Mouse (Mus musculus) layer of hippocampus, adult 9-10 months (tissue): ENCODE measurements around the gene Zfp697.
A peak's percentile ranks its signal among the peaks of the same experiment; 100 is the strongest.
"Not testable (repeated sequence)": the region's sequence is repeated elsewhere in the genome, so short reads cannot be mapped to it uniquely, and the experiment has no call there.

Experiments
- DNase-seq: peaks from one replicate; pipeline ENCODE4 v3.0.0; 2022; ENCODE audit warnings: low spot score

Gene Zfp697

DNA sequence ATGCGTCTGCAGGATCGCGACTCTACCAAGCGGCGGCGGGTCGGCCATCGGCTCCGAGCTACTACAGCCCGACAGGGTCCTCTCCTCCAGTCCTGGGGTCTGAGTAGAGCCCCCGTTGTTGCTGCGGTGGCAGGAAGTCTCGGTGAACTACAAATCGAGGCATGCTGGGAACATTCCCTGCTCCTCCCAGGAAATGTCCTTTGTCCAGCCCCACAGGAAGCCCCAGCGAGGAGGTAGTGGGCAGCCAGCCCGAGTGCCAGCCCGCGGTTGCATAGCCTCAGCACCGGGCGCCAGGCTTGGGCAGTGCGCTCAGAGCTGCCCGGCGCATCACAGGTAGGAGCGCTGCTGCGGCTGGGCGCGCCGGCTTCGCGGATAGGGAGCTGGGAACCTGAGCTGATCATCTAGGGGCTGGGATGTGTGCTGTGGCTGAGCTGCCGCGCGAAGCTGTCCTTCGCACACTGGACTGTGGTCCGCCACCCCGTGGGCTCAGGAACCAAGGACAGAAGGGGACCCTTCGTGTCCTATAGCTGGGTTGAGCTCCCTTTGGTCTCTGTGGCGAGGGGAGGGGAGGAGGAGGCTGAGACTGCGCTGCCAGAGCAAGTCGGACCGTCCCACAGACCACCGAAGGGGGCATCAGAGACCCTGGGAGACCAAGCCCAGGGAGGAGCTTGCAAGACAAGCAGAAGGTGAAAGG lies at the start of gene Zfp697:
Zfp697 (plus strand) TSS at position 216 of the 694 bp plus-strand sequence.
- DNase-seq, result peak; percentile 54

GRCm38 (mm10) chr3:98334010-98334409 lies 48.3 kb upstream of the Zfp697 start:
- no peak for DNase-seq

- no peak for DNase-seq
Measured at GRCm38 (mm10) chr3:98335331-98335730, 46.9 kb upstream of the Zfp697 start.

DNA sequence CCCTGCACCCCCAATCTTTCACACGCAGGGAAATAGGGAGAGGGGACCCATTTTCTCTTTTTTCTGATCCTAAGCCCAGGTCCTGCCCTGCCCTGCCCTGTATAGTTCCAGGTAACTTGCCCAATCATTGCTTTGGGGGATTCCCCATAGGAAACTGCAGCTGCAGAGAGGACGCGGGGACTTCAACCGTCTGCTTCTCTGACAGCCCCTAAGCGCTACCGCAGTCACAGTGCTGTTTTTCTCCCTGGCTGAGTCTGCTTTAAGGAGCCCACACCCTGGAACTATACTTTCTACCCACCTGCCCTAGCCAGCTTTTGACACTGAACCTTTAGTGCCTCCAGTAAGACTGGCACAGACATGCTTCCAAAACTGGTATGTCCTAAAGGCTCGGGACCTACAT lies 46.4 kb upstream of the Zfp697 start:
- no peak for DNase-seq

DNA sequence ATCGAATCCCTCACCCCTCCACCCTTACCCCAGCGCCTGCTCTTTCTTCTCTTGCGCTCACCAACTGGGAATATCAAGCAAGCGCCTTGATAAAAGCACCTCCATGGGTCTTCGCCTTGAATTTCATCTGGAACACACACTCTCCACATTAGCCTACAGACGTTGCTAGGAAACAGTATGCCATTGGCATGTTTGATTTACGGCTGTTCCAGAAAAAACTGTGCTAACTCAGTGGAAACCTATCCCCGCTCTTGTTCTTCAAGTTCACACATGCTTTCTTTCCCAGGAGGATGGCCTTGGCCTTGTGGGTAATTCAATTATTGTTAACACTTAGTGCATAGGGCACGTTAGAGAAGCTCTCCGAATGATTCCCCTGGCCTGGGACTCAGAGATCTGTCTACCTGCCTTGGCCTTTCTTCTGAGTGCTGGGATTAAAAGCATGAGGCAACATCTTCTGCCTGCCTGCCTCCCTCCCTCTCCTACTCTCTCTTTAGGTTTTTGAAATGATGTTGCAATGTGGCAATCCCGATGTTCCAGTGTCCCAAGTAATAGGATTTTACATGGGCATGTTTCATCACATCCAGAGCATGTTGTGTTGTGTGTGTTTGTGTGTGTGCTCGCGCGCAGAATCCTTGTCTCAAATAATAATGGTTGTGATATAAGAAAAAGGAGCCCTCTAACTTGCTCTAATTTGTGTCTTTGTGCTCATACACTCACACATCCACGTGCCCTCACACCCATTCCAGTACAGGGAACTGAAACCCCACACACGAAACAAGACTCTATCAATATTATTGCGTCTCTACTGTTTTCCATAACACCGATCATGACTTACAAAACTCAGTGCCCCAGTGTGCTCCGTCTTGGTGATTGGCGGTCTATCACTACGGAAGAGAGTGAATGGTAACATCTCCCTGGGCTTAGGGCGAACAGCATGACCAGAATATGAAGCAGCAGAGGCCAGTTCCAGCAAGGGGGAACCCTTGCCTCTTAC lies 45.3 kb upstream of the Zfp697 start:
- DNase-seq, result no peak

- DNase-seq, result no peak
Measured at GRCm38 (mm10) chr3:98338584-98339041, 43.6 kb upstream of the Zfp697 start.

DNA sequence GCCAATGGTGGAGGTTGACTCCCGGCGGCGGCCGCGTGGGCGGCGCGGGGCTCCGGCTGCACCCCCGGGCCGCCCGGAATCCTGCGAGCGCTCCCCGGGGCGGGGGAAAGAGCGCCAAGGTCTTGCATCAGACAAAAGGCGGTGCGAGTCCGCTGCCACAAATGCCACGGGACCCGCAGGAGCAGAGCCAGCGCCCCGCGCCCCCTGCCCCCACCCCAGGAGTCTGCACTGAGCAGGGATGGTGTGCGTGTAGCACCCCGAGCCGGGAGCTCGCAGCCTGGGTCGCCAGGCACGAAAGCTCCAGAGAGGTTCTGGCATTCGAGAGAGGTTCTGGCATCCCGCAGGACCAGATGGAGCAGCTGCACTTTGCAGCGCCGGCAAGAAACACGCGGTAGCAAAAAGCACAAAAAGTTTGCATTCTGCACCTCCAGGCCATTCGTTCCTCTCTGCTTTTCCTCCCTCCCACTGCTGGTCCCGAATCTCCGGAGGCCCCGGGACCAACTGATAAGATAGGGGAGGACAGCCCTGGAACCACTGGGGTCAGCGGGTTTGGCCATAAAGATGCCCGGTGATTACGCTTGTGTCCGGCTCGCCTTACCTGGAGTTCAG lies 43.1 kb upstream of the Zfp697 start:
- peak; percentile 33 for DNase-seq

DNA sequence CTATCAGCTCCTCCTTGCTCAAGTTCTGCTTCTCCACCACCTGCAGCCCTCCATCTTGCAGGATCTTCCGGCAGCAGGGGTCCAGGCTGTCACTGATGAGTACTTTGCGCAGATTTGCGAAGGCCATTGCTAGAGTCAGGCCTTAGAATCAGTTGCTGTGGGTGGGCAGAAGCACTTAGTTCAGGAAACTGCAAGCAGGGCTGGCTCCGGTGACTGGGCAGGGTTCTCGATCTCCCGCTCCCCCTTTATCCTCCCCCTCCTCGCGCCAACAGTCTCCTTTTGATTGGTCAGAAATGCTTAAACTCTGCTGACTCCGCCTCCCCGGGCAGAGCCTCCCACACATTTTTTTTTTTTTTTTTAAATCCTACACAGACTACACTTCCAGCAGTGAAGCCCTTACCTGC lies 42.6 kb upstream of the Zfp697 start, which contains the start of gene Phgdh:
Phgdh (minus strand) TSS at position 285 of the 404 bp plus-strand sequence.
- not testable (repeated sequence) for DNase-seq

- DNase-seq, result no peak
Measured at GRCm38 (mm10) chr3:98340818-98341594, 41.3 kb upstream of the Zfp697 start.

DNA sequence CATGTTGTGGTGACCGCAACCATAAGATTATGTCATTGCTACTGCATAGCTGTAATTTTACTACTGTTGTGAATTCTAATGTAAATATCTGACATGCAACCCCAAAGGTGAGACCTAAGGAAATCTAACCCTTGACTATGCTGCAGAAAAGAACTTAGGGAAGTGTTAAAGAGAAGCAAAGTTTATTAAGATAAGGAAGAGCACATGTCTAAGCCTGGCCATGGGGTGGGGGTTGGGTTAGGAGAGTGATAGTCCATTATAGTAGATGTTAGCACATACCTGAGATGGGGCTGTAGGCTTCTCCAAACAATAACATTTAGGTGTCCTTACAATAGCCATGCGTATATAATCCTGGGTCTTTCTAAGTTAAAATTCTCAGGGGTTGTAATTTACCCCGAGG lies 39.0 kb upstream of the Zfp697 start:
- no peak for DNase-seq

- DNase-seq, result no peak
Measured at GRCm38 (mm10) chr3:98348106-98348505, 34.2 kb upstream of the Zfp697 start.

DNA sequence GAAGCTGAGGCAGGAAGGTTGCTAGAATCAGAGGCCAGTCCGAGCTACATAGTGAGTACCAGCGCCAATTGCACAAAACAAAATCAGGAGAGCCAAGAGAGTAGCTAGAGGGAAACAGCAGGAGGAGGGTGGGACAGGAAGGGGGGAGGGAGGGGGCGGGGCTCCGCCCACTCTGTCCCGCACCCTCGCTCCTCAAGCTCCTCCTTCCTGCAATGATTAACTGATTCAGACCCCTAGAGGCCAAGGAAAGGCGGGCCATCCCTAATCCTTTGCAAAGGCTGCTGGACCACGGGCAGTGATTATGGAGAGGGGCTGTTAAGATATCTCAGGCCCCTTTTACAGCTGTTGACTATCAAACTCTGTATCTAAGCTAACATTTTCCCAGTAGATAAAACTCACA lies 33.6 kb upstream of the Zfp697 start:
- no peak for DNase-seq

DNA sequence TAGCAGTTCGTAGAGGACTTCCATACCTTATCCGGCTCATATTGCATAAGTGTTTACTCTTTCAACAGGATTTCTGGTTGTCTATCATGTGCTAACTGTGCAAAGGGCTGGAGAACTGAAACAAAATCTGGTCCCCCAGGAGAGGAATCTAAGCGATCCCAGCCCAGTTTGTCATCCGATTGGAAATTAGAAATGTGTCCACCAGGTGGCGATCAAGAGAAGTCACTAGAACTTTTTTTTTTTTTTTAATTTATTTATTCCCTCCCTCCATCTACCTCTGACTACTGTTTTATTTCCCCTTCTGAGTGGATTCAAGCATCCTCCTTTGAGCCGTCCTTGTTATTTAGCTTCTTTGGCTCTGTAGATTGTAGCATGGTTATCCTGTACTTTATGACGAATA lies 28.4 kb upstream of the Zfp697 start:
- DNase-seq, result peak; percentile 74

GRCm38 (mm10) chr3:98355344-98356025 lies 26.8 kb upstream of the Zfp697 start:
- no peak for DNase-seq

DNA sequence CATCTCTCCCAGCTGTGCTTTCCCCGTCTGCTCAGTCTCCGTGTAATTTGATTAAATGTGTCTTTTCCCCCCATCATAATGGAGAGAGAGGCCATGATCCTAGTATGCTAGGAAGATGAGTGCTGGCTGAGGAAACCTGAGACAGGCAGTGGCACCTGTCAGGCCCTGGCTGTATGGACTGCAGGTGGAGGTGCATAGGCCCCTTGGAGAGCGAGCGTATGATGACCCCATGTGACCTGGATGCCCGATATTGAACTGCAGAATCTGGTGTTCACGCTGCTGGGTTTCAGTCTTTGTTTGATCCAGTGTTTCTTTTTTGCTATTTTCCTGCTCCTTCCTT lies 26.3 kb upstream of the Zfp697 start:
- DNase-seq, result no peak

DNA sequence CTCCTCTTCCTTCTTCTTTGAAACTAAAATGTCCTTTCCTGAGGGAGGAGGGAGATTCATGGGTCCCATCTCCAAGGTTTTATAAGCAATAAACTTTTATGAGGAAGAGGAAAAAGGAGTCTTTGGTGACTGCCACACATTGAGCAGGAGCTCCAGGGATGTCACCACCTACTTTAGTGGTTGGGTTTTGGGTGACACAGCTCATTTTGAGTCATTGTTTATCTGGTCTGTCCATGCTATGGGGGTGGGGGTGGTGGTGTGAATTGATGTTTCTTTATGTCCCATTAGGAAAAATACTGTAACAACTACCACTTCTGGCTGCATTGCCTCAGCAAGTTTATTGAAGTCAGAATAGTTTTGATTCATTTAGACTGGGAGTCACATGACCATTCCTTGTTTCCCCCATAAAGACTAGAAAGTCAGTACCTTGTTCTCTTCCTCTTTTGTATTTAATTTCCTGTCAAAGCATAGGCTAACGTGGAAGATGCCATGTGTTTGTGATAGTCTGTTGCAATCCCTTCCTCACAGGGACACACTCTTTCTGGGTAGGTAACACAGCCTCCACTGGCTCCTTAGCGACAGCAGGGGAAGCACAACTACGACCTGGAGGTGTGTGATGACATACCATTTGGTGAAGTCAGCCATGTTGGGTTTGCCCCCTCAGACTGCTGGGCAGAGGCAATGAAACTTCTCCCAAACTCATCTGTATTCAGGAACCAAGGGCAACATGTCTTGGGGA lies 25.5 kb upstream of the Zfp697 start:
- no peak for DNase-seq

- no peak for DNase-seq
Measured at GRCm38 (mm10) chr3:98362753-98363152, 19.5 kb upstream of the Zfp697 start.

- DNase-seq, result no peak
Measured at GRCm38 (mm10) chr3:98366086-98366485, 16.2 kb upstream of the Zfp697 start.

- DNase-seq, result no peak
Measured at GRCm38 (mm10) chr3:98366823-98367222, 15.4 kb upstream of the Zfp697 start.

GRCm38 (mm10) chr3:98368283-98368682 lies 14.0 kb upstream of the Zfp697 start:
- no peak for DNase-seq
